Mouse (Mus musculus) heart, adult 2 months (tissue): ENCODE data around the gene Bcap31. TPM values are rescaled to one million over a fixed set of nuclear protein-coding genes. Genes with fewer than 3 reads are reported as not detected.

Source experiments
- DNase-seq, 2 experiments: peaks; one replicate each; pipeline ENCODE4 v3.0.0; 2021
- H3K27ac ChIP-seq: fragments of 200-600 bp; 2 replicates; pipeline ENCODE4 v1.8.1; 2022
- H3K27me3 ChIP-seq: fragments of 200-500 bp; 2 replicates; pipeline ENCODE4 v1.6.1; 2012; ENCODE audit warnings: mild to moderate bottlenecking, low read length, inconsistent platforms, mixed read lengths; ENCODE audit not compliant: control insufficient read depth, insufficient read depth
- H3K36me3 ChIP-seq: fragments of 200-500 bp; 2 replicates; pipeline ENCODE4 v1.6.1; 2012; ENCODE audit warnings: low read length, inconsistent platforms; ENCODE audit not compliant: control insufficient read depth, insufficient read depth
- H3K4me1 ChIP-seq: fragments of 200-500 bp; 2 replicates; pipeline ENCODE4 v1.6.1; 2011; ENCODE audit warnings: low read length; ENCODE audit not compliant: control insufficient read depth, insufficient read depth
- H3K4me3 ChIP-seq: fragments of 200-600 bp; 2 replicates; pipeline ENCODE4 v1.8.1; 2022
- H3K79me2 ChIP-seq: fragments of 200-500 bp; replicated peaks from 2 replicates; pipeline ENCODE4 v1.6.1; 2012; ENCODE audit warnings: mild to moderate bottlenecking, inconsistent platforms, low read length, moderate library complexity, mixed read lengths; ENCODE audit not compliant: control insufficient read depth, insufficient read depth
- H3K9ac ChIP-seq: fragments of 200-500 bp; 2 replicates; pipeline ENCODE4 v1.6.1; 2012; ENCODE audit warnings: low read depth, mild to moderate bottlenecking, control low read depth, inconsistent platforms, low read length, mixed read lengths
- CTCF ChIP-seq: fragments of 200-600 bp; IDR thresholded peaks from 2 replicates; pipeline ENCODE4 v1.8.1; 2022; ENCODE audit warnings: antibody characterized with exemption, mild to moderate bottlenecking, moderate library complexity
- EP300 ChIP-seq: fragments of 200-500 bp; IDR thresholded peaks from 2 replicates; pipeline ENCODE4 v1.6.1; 2011; ENCODE audit warnings: low read depth, low read length, control low read depth; ENCODE audit not compliant: insufficient read depth
- POLR2A ChIP-seq: fragments of 200-500 bp; IDR thresholded peaks from 2 replicates; pipeline ENCODE4 v1.6.1; 2011; ENCODE audit warnings: mild to moderate bottlenecking, low read depth, low read length, control low read depth; ENCODE audit not compliant: insufficient read depth
- WGBS: fragments of 180-500 bp; shearing (Covaris S2); methylation state at CpG from one replicate; pipeline ENCODE4 v1.1.7; 2018; 5-methylcytosine and 5-hydroxymethylcytosine counted together
- intact Hi-C: fragments of 180-260 bp; cut with DNase I; formaldehyde crosslinking; loops from one replicate; pipeline ENCODE4 v1.15.1; 2025
- polyA plus RNA-seq: library from polyadenylated mRNA; depleted of rRNA; stranded (reverse); fragments of >200 nt; gene quantifications from 2 replicates; pipeline ENCODE4 v1.2.3, GENCODE M21; 2012
- total RNA-seq, 2 experiments: library from RNA; stranded (reverse); gene quantifications; 2 replicates each; pipeline ENCODE4 v1.2.3; 2021

Gene Bcap31
- total and polyA plus RNA-seq, 3 experiments: 43.1 to 79.5 (median 71.8) TPM

- intact Hi-C loops: loop anchor here (2.0 to 5.0 kb wide), 4 partner anchors 17 to 273 kb away; partner anchors contain the start of genes Abcd1, Bcap31, Idh3g and Ssr4
- TF ChIP-seq POLR2A (no peak; the same call in 1 of the 2 replicates), EP300 (no peak), CTCF (no peak)
- peak; percentile 41 to 46 for DNase-seq
- H3K27ac ChIP-seq: peak overlapping the region; percentile 90
- peak overlapping the region; percentile 57 for H3K4me3 ChIP-seq
- peaks cover 2% of the 10 kb centered on the region; the same call in 1 of the 2 replicates for H3K36me3 ChIP-seq
- H3K27me3 ChIP-seq: no peaks in the 10 kb centered on the region
- no peaks in the 10 kb centered on the region for H3K79me2 ChIP-seq
- H3K9ac ChIP-seq: peak overlapping the region; percentile 95
- peaks cover 4% of the 10 kb centered on the region for H3K4me1 ChIP-seq
- WGBS: 36% methylated on average over 20 of the region's 20 CpGs
Observed at GRCm38 (mm10) chrX:73673968-73674661, 41.9 kb downstream of the Bcap31 start.

DNA sequence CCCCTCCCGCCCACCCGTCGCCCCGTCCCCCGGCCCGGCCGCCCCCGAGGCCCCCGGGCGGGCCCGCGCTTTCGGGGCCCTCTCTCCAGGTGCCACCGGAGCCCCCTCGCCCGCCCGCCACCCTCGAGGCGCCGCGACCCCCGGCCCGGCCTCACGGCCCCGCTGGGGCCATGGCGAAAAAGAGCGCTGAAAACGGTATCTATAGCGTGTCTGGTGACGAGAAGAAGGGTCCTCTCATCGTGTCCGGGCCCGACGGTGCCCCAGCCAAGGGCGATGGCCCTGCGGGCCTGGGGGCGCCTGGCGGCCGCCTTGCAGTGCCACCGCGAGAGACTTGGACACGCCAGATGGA, 42.4 kb downstream of the Bcap31 start:
- H3K36me3 ChIP-seq: peaks cover 2% of the 10 kb centered on the region; the same call in 1 of the 2 replicates
- H3K27me3 ChIP-seq: no peaks in the 10 kb centered on the region
- TF ChIP-seq POLR2A (no peak), CTCF (no peak), EP300 (no peak)
- intact Hi-C loops: loop anchor here (2.0 to 5.0 kb wide), 3 partner anchors 43 to 274 kb away; partner anchors contain the start of genes Abcd1, Bcap31, Idh3g and Ssr4
- peak overlapping the region; percentile 57 for H3K4me3 ChIP-seq
- peaks cover 4% of the 10 kb centered on the region for H3K4me1 ChIP-seq
- DNase-seq: no peak
- peak overlapping the region; percentile 95 for H3K9ac ChIP-seq
- 18% methylated on average over 35 of the region's 42 CpGs for WGBS
- H3K79me2 ChIP-seq: no peaks in the 10 kb centered on the region
- H3K27ac ChIP-seq: peak overlapping the region; percentile 90

GRCm38 (mm10) chrX:73672879-73673618, 42.9 kb downstream of the Bcap31 start, which contains the start of gene Slc6a8:
Slc6a8 (plus strand) TSS chrX:73673150.
- TF ChIP-seq CTCF (no peak), POLR2A (peak; percentile 83)
- WGBS: 15% methylated on average over 12 of the region's 72 CpGs

DNA sequence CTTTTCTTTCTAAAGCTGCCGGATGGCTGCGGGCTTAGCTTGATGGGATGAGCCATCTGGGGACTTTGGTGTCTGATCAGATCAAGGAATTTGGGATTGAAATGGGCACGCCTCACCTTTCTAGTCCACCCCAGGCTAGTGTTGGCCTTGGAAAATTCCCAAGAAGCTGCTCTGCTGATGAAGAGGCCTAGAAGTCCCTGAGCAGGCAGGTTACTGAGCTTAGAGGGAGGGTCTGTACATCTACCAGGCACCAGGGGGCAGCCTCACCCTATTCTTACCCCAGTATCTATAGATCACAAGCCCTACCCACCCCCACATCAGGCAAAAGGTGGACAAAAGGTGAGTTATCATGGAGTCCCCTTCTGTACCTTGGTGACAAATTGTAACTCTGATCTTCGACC, 43.9 kb downstream of the Bcap31 start:
- intact Hi-C loops: loop anchor here (2.0 to 5.0 kb wide), 3 partner anchors 45 to 275 kb away; partner anchors contain the start of genes Abcd1, Bcap31, Idh3g and Ssr4
- H3K27ac ChIP-seq: no peak overlapping the region; the same call in 1 of the 2 replicates
- 0 out of 2 replicates have a peak overlapping the region, but pooled peaks have one; percentile 47 for H3K9ac ChIP-seq
- no peaks in the 10 kb centered on the region for H3K79me2 ChIP-seq
- no peak overlapping the region for H3K4me3 ChIP-seq
- WGBS: 66% methylated on average over 4 of the region's 4 CpGs
- peaks cover 4% of the 10 kb centered on the region for H3K4me1 ChIP-seq
- DNase-seq: peak; percentile 53 to 57
- TF ChIP-seq POLR2A: no peak
- peak; percentile 73 for TF ChIP-seq CTCF
- TF ChIP-seq EP300: 0 out of 2 replicates have a peak, but pooled peaks have one; percentile 26
- H3K27me3 ChIP-seq: no peaks in the 10 kb centered on the region
- peaks cover 2% of the 10 kb centered on the region; the same call in 1 of the 2 replicates for H3K36me3 ChIP-seq

More at GRCm38 (mm10) chrX:73672879-73673618, 42.9 kb downstream of the Bcap31 start, which contains the start of gene Slc6a8:
- peak; percentile 77 to 82 for DNase-seq
- intact Hi-C loops: loop anchor here (2.0 to 5.0 kb wide), 3 partner anchors 44 to 274 kb away; partner anchors contain the start of genes Abcd1, Bcap31, Idh3g and Ssr4
- H3K79me2 ChIP-seq: no peaks in the 10 kb centered on the region
- peak within 1 kb of the TSS; percentile 90 for H3K27ac ChIP-seq
- H3K4me3 ChIP-seq: peak within 1 kb of the TSS; percentile 57
- H3K27me3 ChIP-seq: no peaks in the 10 kb centered on the region
- peaks cover 4% of the 10 kb centered on the region for H3K4me1 ChIP-seq
- peak within 1 kb of the TSS; percentile 95 for H3K9ac ChIP-seq
- peaks cover 2% of the 10 kb centered on the region; the same call in 1 of the 2 replicates for H3K36me3 ChIP-seq

DNA sequence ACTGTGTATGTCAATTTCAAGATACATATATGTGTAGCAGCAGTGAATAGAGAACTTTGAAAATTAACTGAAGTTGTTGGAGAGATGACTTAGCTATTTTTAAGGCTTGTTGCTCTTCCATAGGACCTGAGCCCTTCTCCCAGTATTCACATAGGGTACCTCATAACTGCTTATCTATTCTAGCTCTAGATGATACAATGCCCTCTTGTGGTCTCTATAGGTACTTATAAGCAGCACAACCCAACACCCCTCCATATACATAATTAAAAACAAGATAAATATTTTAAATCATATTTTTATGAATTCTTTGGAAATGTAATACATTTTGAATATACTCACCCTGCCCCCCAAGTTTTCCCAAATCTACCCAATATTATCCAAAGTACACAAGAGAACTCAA, 52.8 kb downstream of the Bcap31 start:
- DNase-seq: no peak
- H3K4me1 ChIP-seq: no peaks in the 10 kb centered on the region
- H3K9ac ChIP-seq: no peak overlapping the region
- no peaks in the 10 kb centered on the region for H3K27me3 ChIP-seq
- intact Hi-C loops: loop anchor here (5.0 kb wide), 1 partner anchor 656 kb away; no protein-coding TSS in a partner anchor
- no peaks in the 10 kb centered on the region for H3K36me3 ChIP-seq
- H3K79me2 ChIP-seq: no peaks in the 10 kb centered on the region
- no peak overlapping the region for H3K4me3 ChIP-seq
- no peak for TF ChIP-seq POLR2A
- TF ChIP-seq CTCF: peak; percentile 63
- no peak overlapping the region for H3K27ac ChIP-seq

DNA sequence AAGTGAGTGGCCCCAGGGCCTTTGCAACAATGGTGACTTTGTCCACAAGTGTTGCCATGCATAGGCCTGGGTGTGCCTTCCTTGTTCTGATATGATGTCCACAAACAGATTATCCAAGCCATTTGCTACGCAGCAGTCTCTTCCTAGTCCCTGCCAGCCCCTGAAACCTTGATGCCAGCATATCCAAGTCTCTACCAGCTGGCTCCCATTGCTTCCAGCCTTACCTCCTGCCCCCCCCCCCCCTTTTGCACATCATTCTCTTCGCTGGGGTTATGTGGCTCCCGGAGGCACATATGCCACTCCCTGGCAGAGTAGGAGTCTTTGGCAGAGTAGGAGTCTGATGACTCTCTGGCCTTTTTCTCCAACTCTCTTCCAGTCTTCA, 55.7 kb downstream of the Bcap31 start:
- DNase-seq: no peak
- H3K79me2 ChIP-seq: no peaks in the 10 kb centered on the region
- H3K4me1 ChIP-seq: no peaks in the 10 kb centered on the region
- H3K36me3 ChIP-seq: no peaks in the 10 kb centered on the region
- intact Hi-C loops: loop anchor here (5.0 kb wide), 1 partner anchor 653 kb away; no protein-coding TSS in a partner anchor
- TF ChIP-seq EP300 (no peak), CTCF (no peak), POLR2A (no peak)
- H3K27me3 ChIP-seq: no peaks in the 10 kb centered on the region
- peak overlapping the region; percentile 57; the same call in 1 of the 2 replicates for H3K9ac ChIP-seq
- no peak overlapping the region for H3K27ac ChIP-seq
- 46% methylated on average over 3 of the region's 3 CpGs for WGBS
- peak overlapping the region; percentile 41 for H3K4me3 ChIP-seq
